Mouse (Mus musculus): ENCODE data around the gene Cldn34c4.

Gene Cldn34c4

GRCm38 (mm10) chrX:127736454-127736853 lies at the start of gene Cldn34c4:
Gene Cldn34c4 (minus strand): TSS chrX:127736554.
- DNase-seq (ENCODE audit: low read depth) = no peak

- no peak for DNase-seq (ENCODE audit: low read depth)
Measured at GRCm38 (mm10) chrX:127747062-127747461, 10.7 kb upstream of the Cldn34c4 start.

Data from c-Kit-positive CD71-positive TER-119-negative erythroid progenitor cells, embryonic 14.5 days (primary cell).